Comparison of ENCODE assay signal across 9 mouse cellular contexts in the genomic region with DNA sequence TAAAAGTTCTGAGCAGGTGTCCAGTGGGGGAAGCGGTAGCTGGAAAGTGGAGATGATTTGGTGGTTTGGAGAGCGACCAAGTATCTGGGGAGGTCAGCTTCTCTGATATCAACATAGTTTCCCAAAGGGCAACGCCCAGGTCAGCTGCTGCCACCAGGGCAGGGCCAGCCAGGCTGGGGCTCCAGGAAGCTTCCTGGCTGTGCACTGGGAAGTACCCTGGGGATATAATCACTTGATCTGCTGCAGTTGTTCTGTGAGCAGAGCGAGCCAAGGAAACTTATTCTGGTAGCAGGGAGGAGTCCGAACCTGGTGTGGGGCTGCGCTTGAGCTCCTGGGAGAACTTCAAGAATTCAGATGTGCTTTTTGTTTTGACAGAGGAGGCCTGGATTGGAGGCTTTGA.
DNase-seq lines count a peak whose midpoint lies in the region; ATAC-seq and TF ChIP-seq lines count a peak whose summit lies in the region.
"Had no signal": no experiment of that assay in that cellular context is flagged by ENCODE, and none has a peak within 500 bp of the region (broad histone marks: within the 10 kb centered on the region; RNA-seq: fewer than 3 reads in every experiment).

No protein-coding gene starts in this region.

- peak; percentile 55 for DNase-seq in kidney, adult 11 months
- DNase-seq in gastrocnemius, postnatal 4 days (ENCODE audit: low spot score in 2 of 2) = peak; percentile 31 to 51
- peak; percentile 40 to 59 for DNase-seq in kidney, adult 8-10 months
- DNase-seq in left cerebral cortex, adult 18-20 months (ENCODE audit: low spot score in 2 of 2) = no peak
- DNase-seq in hindbrain, postnatal 0 days (ENCODE audit: low spot score) = no peak

- peaks cover 6% of the 10 kb centered on the region; the same call in 1 of the 2 replicates for H3K4me1 ChIP-seq in kidney, embryonic 16.5 days (ENCODE audit: insufficient read depth, low read length)
- H3K4me1 ChIP-seq in small intestine, adult 2 months (ENCODE audit: control insufficient read depth, insufficient read depth, insufficient read length, low read length) = peaks cover 32% of the 10 kb centered on the region
- H3K4me1 ChIP-seq in neural tube, embryonic 15.5 days = no peaks in the 10 kb centered on the region
- H3K4me1 ChIP-seq in hindbrain, postnatal 0 days (ENCODE audit: insufficient read depth, low read length) = no peaks in the 10 kb centered on the region

- no peak; the same call in 1 of the 2 replicates for ATAC-seq in kidney, embryonic 16.5 days (ENCODE audit: low FRiP score, low TSS enrichment)
- ATAC-seq in neural tube, embryonic 15.5 days (ENCODE audit: low FRiP score) = no peak
- ATAC-seq in hindbrain, postnatal 0 days = no peak

- H3K4me3 ChIP-seq in kidney, embryonic 16.5 days (ENCODE audit: low read length) = no peak overlapping the region
- peak overlapping the region; percentile 22 for H3K4me3 ChIP-seq in small intestine, adult 2 months (ENCODE audit: low read depth, low read length)
- no peak overlapping the region for H3K4me3 ChIP-seq in neural tube, embryonic 15.5 days (replicated peaks)
- H3K4me3 ChIP-seq in hindbrain, postnatal 0 days (ENCODE audit: low read length) = no peak overlapping the region

- H3K4me2 ChIP-seq in kidney, embryonic 16.5 days (replicated peaks; ENCODE audit: low read depth, low read length) = no peak overlapping the region
- no peak overlapping the region for H3K4me2 ChIP-seq in neural tube, embryonic 15.5 days
- no peak overlapping the region for H3K4me2 ChIP-seq in hindbrain, postnatal 0 days (ENCODE audit: low read depth, low read length)

- H3K27me3 ChIP-seq in kidney, embryonic 16.5 days (ENCODE audit: insufficient read depth, low read length) = no peaks in the 10 kb centered on the region
- H3K27me3 ChIP-seq in small intestine, adult 2 months (ENCODE audit: control insufficient read depth, insufficient read depth, low read length) = no peaks in the 10 kb centered on the region
- no peaks in the 10 kb centered on the region for H3K27me3 ChIP-seq in neural tube, embryonic 15.5 days (replicated peaks)
- H3K27me3 ChIP-seq in hindbrain, postnatal 0 days (ENCODE audit: insufficient read depth, low read length) = no peaks in the 10 kb centered on the region
- H3K27me3 ChIP-seq: CH12.LX had no signal

- no peak overlapping the region for H3K27ac ChIP-seq in kidney, embryonic 16.5 days (ENCODE audit: low read length)
- peak overlapping the region; percentile 72 for H3K27ac ChIP-seq in small intestine, adult 2 months (ENCODE audit: insufficient read depth, low read depth, low read length)
- H3K27ac ChIP-seq in neural tube, embryonic 15.5 days (replicated peaks) = no peak overlapping the region
- no peak overlapping the region for H3K27ac ChIP-seq in hindbrain, postnatal 0 days

- no peaks in the 10 kb centered on the region for H3K36me3 ChIP-seq in kidney, embryonic 16.5 days (ENCODE audit: insufficient read depth, low read length)
- H3K36me3 ChIP-seq in small intestine, adult 2 months (ENCODE audit: control insufficient read depth, insufficient read depth, low read length) = 0 out of 2 replicates have a peak, but pooled peaks cover 2% of the 10 kb centered on the region
- H3K36me3 ChIP-seq in neural tube, embryonic 15.5 days = no peaks in the 10 kb centered on the region
- no peaks in the 10 kb centered on the region for H3K36me3 ChIP-seq in hindbrain, postnatal 0 days (ENCODE audit: insufficient read depth, low read length)

- peak; percentile 11; the same call in 1 of the 2 replicates for TF ChIP-seq CTCF in small intestine, adult 2 months (IDR thresholded peaks at IDR 0.05; ENCODE audit: extremely low read depth, insufficient read length, insufficient replicate concordance, low read depth, low read length)
- TF ChIP-seq CTCF in hindbrain, postnatal 0 days (IDR thresholded peaks at IDR 0.05; ENCODE audit: low read depth) = no peak

- WGBS in kidney, embryonic 16.5 days = 56% methylated on average over 6 of the region's 6 CpGs
- 28% methylated on average over 6 of the region's 6 CpGs for WGBS in small intestine, adult 2 months
- WGBS in neural tube, embryonic 15.5 days = 84% methylated on average over 6 of the region's 6 CpGs
- WGBS in hindbrain, postnatal 0 days = 75% methylated on average over 6 of the region's 6 CpGs

- no peaks in the 10 kb centered on the region for H3K9me3 ChIP-seq in kidney, embryonic 16.5 days (ENCODE audit: low read length)
- no peaks in the 10 kb centered on the region for H3K9me3 ChIP-seq in neural tube, embryonic 15.5 days (replicated peaks)
- H3K9me3 ChIP-seq in hindbrain, postnatal 0 days (ENCODE audit: low read length) = no peaks in the 10 kb centered on the region

- H3K9ac ChIP-seq in kidney, embryonic 16.5 days (replicated peaks; ENCODE audit: low read length) = no peak overlapping the region
- H3K9ac ChIP-seq in neural tube, embryonic 15.5 days (replicated peaks) = no peak overlapping the region
- no peak overlapping the region for H3K9ac ChIP-seq in hindbrain, postnatal 0 days (replicated peaks; ENCODE audit: low read length)

- no peak for TF ChIP-seq POLR2A in small intestine, adult 2 months (IDR thresholded peaks at IDR 0.05; ENCODE audit: low read depth, low read length)

Comparison
In these comparisons a context has a peak if more than half of its experiments do, and no peak if none do; other contexts are left out.
1. DNase-seq: peak in kidney, adult 11 months (single experiment), gastrocnemius, postnatal 4 days (2 of 2) and kidney, adult 8-10 months (2 of 2); none in left cerebral cortex, adult 18-20 months (0 of 2) and hindbrain, postnatal 0 days (single experiment).